Mouse (Mus musculus) E14TG2a.4 (cell line): ENCODE results near the gene Zbtb33.

Source experiments
- CTCF ChIP-seq: conservative IDR thresholded peaks from 2 replicates; pipeline ENCODE4 v1.5.1; 2014; ENCODE audit warnings: low read length
- POU5F1 ChIP-seq: IDR thresholded peaks from 2 replicates; pipeline ENCODE4 v1.6.1; 2014; ENCODE audit warnings: low read length, borderline replicate concordance

GRCm38 (mm10) chrX:38185520-38185919, 4.1 kb upstream of the Zbtb33 start:
- no peak for TF ChIP-seq CTCF
- TF ChIP-seq POU5F1 = no peak
